Mouse (Mus musculus): Measurements from ENCODE around the gene Egfr.

GRCm38 (mm10) chr11:16904302-16905011 lies 152.5 kb downstream of the Egfr start:
- TF ChIP-seq MAX (IDR thresholded peaks at IDR 0.05; ENCODE audit: low read depth), result no peak
- TF ChIP-seq POLR2A (IDR thresholded peaks at IDR 0.05; ENCODE audit: insufficient read length, low read depth), result no peak
- TF ChIP-seq E2F4 (IDR thresholded peaks at IDR 0.05; ENCODE audit: insufficient read depth), result no peak
- no peak for TF ChIP-seq POLR2AphosphoS2 (IDR thresholded peaks at IDR 0.05; ENCODE audit: insufficient read length, low read depth)
- peak in 2 of 3 experiments; percentile 65 to 86 for TF ChIP-seq MYOD1 (IDR thresholded peaks at IDR 0.05; ENCODE audit: control insufficient read depth in 1 of 3, insufficient read length in 2 of 3, low read depth in 2 of 3)

All from myocyte (in vitro differentiated cells).